Mouse (Mus musculus) embryonic facial prominence, embryonic 12.5 days (tissue): ENCODE results near the gene Ttll9. TPM values are rescaled to one million over a fixed set of nuclear protein-coding genes. Genes with fewer than 3 reads are reported as not detected.

Source experiments
- ATAC-seq: fragments of 200-750 bp; cut with Nextera tagmentation; 2 replicates; pipeline ENCODE4 v1.8.0; 2017; ENCODE audit not compliant: insufficient number of reproducible peaks, insufficient read depth, low FRiP score, low TSS enrichment
- H3K27ac ChIP-seq: fragments of 300-500 bp; sonication (generic); 2 replicates; pipeline ENCODE4 v1.5.1; 2016; ENCODE audit warnings: mild to moderate bottlenecking
- H3K27me3 ChIP-seq: fragments of 300-500 bp; sonication (generic); 2 replicates; pipeline ENCODE4 v1.6.1; 2016; ENCODE audit warnings: mild to moderate bottlenecking, moderate library complexity
- H3K36me3 ChIP-seq: fragments of 300-500 bp; sonication (generic); 2 replicates; pipeline ENCODE4 v1.6.1; 2016; ENCODE audit warnings: mild to moderate bottlenecking
- H3K4me1 ChIP-seq: fragments of 300-500 bp; sonication (generic); 2 replicates; pipeline ENCODE4 v1.6.1; 2016
- H3K4me2 ChIP-seq: fragments of 300-500 bp; sonication (generic); replicated peaks from 2 replicates; pipeline ENCODE4 v1.6.1; 2016; ENCODE audit warnings: mild to moderate bottlenecking, moderate library complexity
- H3K4me3 ChIP-seq: fragments of 300-500 bp; sonication (generic); 2 replicates; pipeline ENCODE4 v1.5.1; 2016; ENCODE audit warnings: mild to moderate bottlenecking
- H3K9ac ChIP-seq: fragments of 300-500 bp; sonication (generic); 2 replicates; pipeline ENCODE4 v1.6.1; 2016; ENCODE audit warnings: mild to moderate bottlenecking, moderate library complexity
- H3K9me3 ChIP-seq: fragments of 300-500 bp; sonication (generic); 2 replicates; pipeline ENCODE4 v1.6.1; 2016; ENCODE audit warnings: mild to moderate bottlenecking, moderate library complexity
- WGBS: fragments of 180-500 bp; shearing (Covaris S2); methylation state at CpG from one replicate; pipeline ENCODE4 v1.1.7; 2016; 5-methylcytosine and 5-hydroxymethylcytosine counted together
- polyA plus RNA-seq: library from polyadenylated mRNA; unstranded; fragments of >200 nt; fragmentation: Nextera tagmentation; extraction: Ambion mirVana; gene quantifications from 2 replicates; pipeline ENCODE4 v1.2.1, GENCODE M21; 2016

The Ttll9 gene
- polyA plus RNA-seq, 1 experiment from 2014 or later, result 0.50 TPM

GRCm38 (mm10) chr2:153016786-153017185 is 54.5 kb downstream of the Ttll9 start:
- Histone ChIP-seq H3K27me3 (peaks cover 9% of the 10 kb centered on the region; the same call in 1 of the 2 replicates), H3K4me1 (peaks cover 8% of the 10 kb centered on the region), H3K36me3 (peaks cover 12% of the 10 kb centered on the region; the same call in 1 of the 2 replicates), H3K9me3 (no peaks in the 10 kb centered on the region), H3K4me3 (no peak overlapping the region), H3K9ac (no peak overlapping the region), H3K27ac (no peak overlapping the region), H3K4me2 (no peak overlapping the region)
- 41% methylated on average over 5 of the region's 5 CpGs for WGBS
- no peak for ATAC-seq

GRCm38 (mm10) chr2:153019355-153019754 is 57.1 kb downstream of the Ttll9 start:
- H3K36me3 ChIP-seq, result no peaks in the 10 kb centered on the region
- peaks cover 9% of the 10 kb centered on the region; the same call in 1 of the 2 replicates for H3K27me3 ChIP-seq
- no peaks in the 10 kb centered on the region for H3K9me3 ChIP-seq
- H3K27ac ChIP-seq, result no peak overlapping the region
- peaks cover 2% of the 10 kb centered on the region for H3K4me1 ChIP-seq
- no peak overlapping the region for H3K9ac ChIP-seq
- WGBS, result 83% methylated on average over 3 of the region's 3 CpGs
- ATAC-seq, result no peak
- H3K4me2 ChIP-seq, result no peak overlapping the region
- no peak overlapping the region for H3K4me3 ChIP-seq

GRCm38 (mm10) chr2:153021163-153021562 is 58.9 kb downstream of the Ttll9 start:
- 60% methylated on average over 3 of the region's 3 CpGs for WGBS
- Histone ChIP-seq H3K27me3 (peaks cover 9% of the 10 kb centered on the region; the same call in 1 of the 2 replicates), H3K36me3 (no peaks in the 10 kb centered on the region), H3K4me2 (no peak overlapping the region), H3K4me3 (no peak overlapping the region), H3K9me3 (no peaks in the 10 kb centered on the region), H3K9ac (no peak overlapping the region), H3K27ac (no peak overlapping the region), H3K4me1 (no peaks in the 10 kb centered on the region)
- no peak for ATAC-seq

DNA sequence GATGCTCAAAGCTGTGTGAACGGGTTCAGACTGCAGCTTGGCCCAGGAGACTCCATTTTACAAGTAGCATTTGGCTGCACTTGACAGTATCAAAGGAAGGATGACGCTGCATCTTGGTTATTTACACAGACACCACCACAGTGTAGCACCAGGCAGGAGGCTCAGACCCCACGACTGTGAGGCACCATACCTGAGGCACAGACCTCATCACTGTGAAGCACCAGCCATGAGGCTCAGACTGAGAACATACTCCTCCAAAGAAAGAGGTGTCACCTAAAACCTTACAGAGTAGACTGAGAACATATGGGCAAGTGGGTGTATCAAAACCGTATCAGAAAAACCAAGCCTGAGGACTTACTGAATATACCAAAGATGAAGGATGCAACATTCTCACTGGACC is 60.6 kb downstream of the Ttll9 start:
- H3K9ac ChIP-seq, result no peak overlapping the region
- H3K4me3 ChIP-seq, result no peak overlapping the region
- H3K4me1 ChIP-seq, result no peaks in the 10 kb centered on the region
- peaks cover 7% of the 10 kb centered on the region for H3K27me3 ChIP-seq
- no peak overlapping the region for H3K27ac ChIP-seq
- 62% methylated on average over 4 of the region's 4 CpGs for WGBS
- ATAC-seq, result no peak
- H3K36me3 ChIP-seq, result no peaks in the 10 kb centered on the region
- no peaks in the 10 kb centered on the region for H3K9me3 ChIP-seq
- no peak overlapping the region for H3K4me2 ChIP-seq

- Histone ChIP-seq H3K9me3 (no peaks in the 10 kb centered on the region), H3K9ac (no peak overlapping the region), H3K27ac (no peak overlapping the region), H3K4me3 (no peak overlapping the region), H3K4me2 (no peak overlapping the region), H3K36me3 (no peaks in the 10 kb centered on the region), H3K4me1 (no peaks in the 10 kb centered on the region), H3K27me3 (peaks cover 19% of the 10 kb centered on the region)
- WGBS, result 81% methylated on average over 7 of the region's 7 CpGs
- ATAC-seq, result no peak
Measured at GRCm38 (mm10) chr2:153026052-153026451, 63.8 kb downstream of the Ttll9 start.

DNA sequence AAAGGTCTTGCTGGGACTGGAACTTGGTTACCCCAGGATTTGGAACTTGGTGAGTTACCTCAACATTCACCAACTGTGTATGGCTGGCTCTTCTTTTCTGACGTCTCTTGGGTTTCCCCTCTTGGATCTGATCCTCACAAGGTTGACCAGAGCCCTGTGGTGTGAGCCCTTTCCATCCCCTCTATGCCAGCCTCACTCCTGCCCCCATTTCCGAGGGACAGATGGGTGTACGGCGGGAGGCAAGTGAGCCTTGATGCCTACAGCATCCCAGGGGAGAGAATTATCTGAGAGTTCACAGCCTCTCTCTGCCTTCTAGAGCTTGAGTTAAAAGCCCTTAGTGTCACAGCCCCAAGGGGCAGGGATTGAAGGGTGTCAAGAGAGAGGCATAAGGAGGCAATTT is 65.2 kb downstream of the Ttll9 start:
- Histone ChIP-seq H3K4me3 (no peak overlapping the region), H3K27ac (no peak overlapping the region), H3K4me2 (no peak overlapping the region), H3K27me3 (peaks cover 33% of the 10 kb centered on the region), H3K9ac (no peak overlapping the region), H3K4me1 (peaks cover 8% of the 10 kb centered on the region), H3K36me3 (no peaks in the 10 kb centered on the region), H3K9me3 (no peaks in the 10 kb centered on the region)
- ATAC-seq, result no peak
- 66% methylated on average over 4 of the region's 4 CpGs for WGBS

GRCm38 (mm10) chr2:153030422-153030821 is 68.1 kb downstream of the Ttll9 start:
- no peak overlapping the region for H3K4me3 ChIP-seq
- ATAC-seq, result no peak

GRCm38 (mm10) chr2:153031126-153032082 is 69.1 kb downstream of the Ttll9 start, which contains the start of gene Xkr7:
Gene Xkr7 (plus strand): TSS chr2:153031852.
- 3% methylated on average over 49 of the region's 54 CpGs for WGBS
- ATAC-seq, result no peak; the same call in 1 of the 2 replicates
- peaks cover 8% of the 10 kb centered on the region for H3K4me1 ChIP-seq
- peaks cover 48% of the 10 kb centered on the region for H3K27me3 ChIP-seq
- peak within 1 kb of the TSS; percentile 94 for H3K4me2 ChIP-seq
- H3K4me3 ChIP-seq, result peak within 1 kb of the TSS; percentile 49
- H3K36me3 ChIP-seq, result no peaks in the 10 kb centered on the region
- no peak within 1 kb of the TSS for H3K27ac ChIP-seq
- no peaks in the 10 kb centered on the region for H3K9me3 ChIP-seq
- 0 out of 2 replicates have a peak within 1 kb of the TSS, but pooled peaks have one; percentile 3 for H3K9ac ChIP-seq

More at GRCm38 (mm10) chr2:153030422-153030821, 68.1 kb downstream of the Ttll9 start:
- Histone ChIP-seq H3K9ac (no peak overlapping the region), H3K4me2 (no peak overlapping the region), H3K27ac (no peak overlapping the region), H3K4me1 (peaks cover 8% of the 10 kb centered on the region), H3K36me3 (no peaks in the 10 kb centered on the region), H3K9me3 (no peaks in the 10 kb centered on the region), H3K27me3 (peaks cover 48% of the 10 kb centered on the region)
- 30% methylated on average over 4 of the region's 4 CpGs for WGBS

DNA sequence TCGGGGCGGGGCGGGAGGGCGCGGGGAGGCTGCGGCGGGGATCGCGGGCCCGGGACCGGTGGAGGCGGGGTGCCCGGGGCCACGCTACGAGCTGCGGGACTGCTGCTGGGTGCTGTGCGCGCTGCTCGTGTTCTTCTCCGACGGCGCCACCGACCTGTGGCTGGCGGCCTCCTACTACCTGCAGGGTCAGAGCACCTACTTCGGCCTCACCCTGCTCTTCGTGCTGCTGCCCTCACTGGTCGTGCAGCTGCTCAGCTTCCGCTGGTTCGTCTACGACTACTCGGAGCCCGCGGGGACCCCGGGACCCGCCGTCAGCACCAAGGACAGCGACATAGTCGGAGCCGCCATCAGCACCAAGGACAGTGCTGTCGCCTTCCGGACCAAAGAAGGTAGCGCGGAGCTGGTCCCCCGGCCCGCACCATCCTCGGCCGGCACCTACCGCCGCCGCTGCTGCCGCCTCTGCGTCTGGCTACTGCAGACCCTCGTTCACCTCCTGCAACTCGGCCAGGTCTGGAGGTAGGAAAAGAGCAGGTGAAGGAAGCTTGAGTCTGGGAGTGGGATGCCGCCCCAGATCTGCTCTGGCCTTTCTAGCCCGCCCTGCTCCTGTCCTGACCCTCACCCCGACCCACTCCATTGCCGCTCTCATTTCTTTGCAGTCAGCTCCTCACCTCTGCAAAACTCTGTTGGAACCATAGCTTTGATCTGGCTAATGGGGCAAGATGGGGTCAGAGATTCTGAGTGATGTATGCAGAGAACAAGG is 70.0 kb downstream of the Ttll9 start:
- Histone ChIP-seq H3K4me3 (peak overlapping the region; percentile 49), H3K4me1 (peaks cover 8% of the 10 kb centered on the region), H3K27ac (no peak overlapping the region), H3K27me3 (peaks cover 48% of the 10 kb centered on the region), H3K4me2 (peak overlapping the region; percentile 94), H3K9ac (0 out of 2 replicates have a peak overlapping the region, but pooled peaks have one; percentile 3), H3K36me3 (no peaks in the 10 kb centered on the region), H3K9me3 (no peaks in the 10 kb centered on the region)
- 2% methylated on average over 58 of the region's 58 CpGs for WGBS
- ATAC-seq, result peak; percentile 66; the same call in 1 of the 2 replicates

- H3K4me3 ChIP-seq, result peak overlapping the region; percentile 49; the same call in 1 of the 2 replicates
- peaks cover 48% of the 10 kb centered on the region for H3K27me3 ChIP-seq
- ATAC-seq, result no peak
- H3K9me3 ChIP-seq, result no peaks in the 10 kb centered on the region
- H3K27ac ChIP-seq, result no peak overlapping the region
- no peak overlapping the region for H3K4me2 ChIP-seq
- no peaks in the 10 kb centered on the region for H3K36me3 ChIP-seq
- H3K9ac ChIP-seq, result no peak overlapping the region
- peaks cover 8% of the 10 kb centered on the region for H3K4me1 ChIP-seq
- WGBS, result 11% methylated on average over 4 of the region's 4 CpGs
Measured at GRCm38 (mm10) chr2:153032973-153033372, 70.7 kb downstream of the Ttll9 start.

DNA sequence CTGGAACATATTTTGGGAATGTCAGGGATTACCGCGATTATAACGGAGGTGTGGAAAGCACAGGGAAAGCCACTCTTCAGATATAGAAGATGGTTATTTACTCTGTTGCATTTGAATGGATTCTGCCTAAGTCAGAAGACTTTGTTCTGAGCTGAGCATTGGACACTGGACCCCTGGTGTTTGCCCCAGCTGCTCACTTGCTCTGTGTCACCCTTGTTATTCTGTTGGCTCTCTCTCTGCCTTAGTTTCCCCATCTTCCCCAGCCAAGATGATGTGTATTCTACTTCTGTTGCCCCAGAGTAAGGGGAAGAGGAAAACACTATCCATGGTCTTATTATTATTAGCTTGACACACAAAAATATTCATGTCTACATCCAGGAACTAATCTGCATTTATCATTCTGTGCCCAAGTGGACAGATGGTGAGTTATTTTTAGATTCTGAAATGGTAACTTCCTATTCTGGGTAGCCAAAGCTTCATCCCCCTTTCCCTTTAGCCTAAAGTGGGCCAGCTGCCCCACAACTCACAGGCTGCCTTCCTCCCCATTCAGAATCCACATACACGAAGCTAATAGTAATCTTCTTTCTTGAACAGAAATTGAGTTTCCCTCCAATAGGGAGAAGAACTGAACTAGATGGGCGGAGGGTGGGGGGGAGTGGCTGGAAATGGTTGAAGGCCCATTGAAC is 71.4 kb downstream of the Ttll9 start:
- no peak for ATAC-seq
- Histone ChIP-seq H3K4me3 (no peak overlapping the region), H3K4me2 (no peak overlapping the region), H3K27me3 (peaks cover 48% of the 10 kb centered on the region), H3K9me3 (no peaks in the 10 kb centered on the region), H3K36me3 (no peaks in the 10 kb centered on the region), H3K4me1 (peaks cover 8% of the 10 kb centered on the region), H3K27ac (no peak overlapping the region), H3K9ac (no peak overlapping the region)
- WGBS, result 74% methylated on average over 5 of the region's 5 CpGs
